25 mouse cellular contexts compared by ENCODE assay signal in genomic region chr7:135806673-135807072, GRCm38 (mm10).
DNase-seq lines count a peak whose midpoint lies in the region; ATAC-seq and TF ChIP-seq lines count a peak whose summit lies in the region.
"Had no signal": no experiment of that assay in that cellular context is flagged by ENCODE, and none has a peak within 500 bp of the region (broad histone marks: within the 10 kb centered on the region; RNA-seq: fewer than 3 reads in every experiment).

No protein-coding gene starts in this region.

- H3K4me3 ChIP-seq in lung, postnatal 0 days (ENCODE audit: low read depth, low read length) = no peak overlapping the region
- H3K4me3 ChIP-seq: embryonic facial prominence, embryonic 10.5 days; embryonic facial prominence, embryonic 13.5 days; erythroblast, embryonic 14.5 days; forebrain, embryonic 10.5 days; forebrain, embryonic 13.5 days; hindbrain, embryonic 13.5 days had no signal

- WGBS in lung, postnatal 0 days = 82% methylated on average over 7 of the region's 7 CpGs

- H3K4me2 ChIP-seq in lung, postnatal 0 days (replicated peaks; ENCODE audit: low read depth, low read length) = no peak overlapping the region
- H3K4me2 ChIP-seq: embryonic facial prominence, embryonic 13.5 days; forebrain, embryonic 13.5 days; heart, embryonic 11.5 days; hindbrain, embryonic 13.5 days had no signal

- H3K9ac ChIP-seq in lung, postnatal 0 days (replicated peaks; ENCODE audit: low read depth) = no peak overlapping the region
- H3K9ac ChIP-seq: embryonic facial prominence, embryonic 13.5 days; forebrain, embryonic 13.5 days; hindbrain, embryonic 13.5 days had no signal

- no peak overlapping the region for H3K27ac ChIP-seq in lung, postnatal 0 days (ENCODE audit: low read length)
- H3K27ac ChIP-seq: embryonic facial prominence, embryonic 13.5 days; forebrain, embryonic 10.5 days; forebrain, embryonic 13.5 days; hindbrain, embryonic 13.5 days had no signal

- TF ChIP-seq CTCF in lung, postnatal 0 days (IDR thresholded peaks at IDR 0.05) = no peak

- TF ChIP-seq EP300 in lung, postnatal 0 days (IDR thresholded peaks at IDR 0.05) = no peak

- H3K36me3 ChIP-seq in lung, postnatal 0 days (ENCODE audit: insufficient read depth, low read length) = no peaks in the 10 kb centered on the region
- H3K36me3 ChIP-seq: embryonic facial prominence, embryonic 10.5 days; embryonic facial prominence, embryonic 13.5 days; forebrain, embryonic 10.5 days; hindbrain, embryonic 13.5 days had no signal

- peak; percentile 42 for DNase-seq in lung, postnatal 0 days (ENCODE audit: low spot score)
- no peak for DNase-seq in lung, postnatal 25 days (ENCODE audit: low spot score)
- no peak for DNase-seq in layer of hippocampus, adult 9-10 months (ENCODE audit: low spot score)
- DNase-seq: adrenal gland, adult 2 months; adrenal gland, postnatal 14 days; cerebellum, adult 11-12 months; cerebellum, adult 8-10 months; cerebellum, postnatal 10 days; cerebellum, postnatal 36 days; embryo, embryonic 11 days; gastrocnemius, postnatal 10 days; gastrocnemius, postnatal 36 days had no signal

- H3K9me3 ChIP-seq in lung, postnatal 0 days (ENCODE audit: low read length) = no peaks in the 10 kb centered on the region
- H3K9me3 ChIP-seq: embryonic facial prominence, embryonic 10.5 days; embryonic facial prominence, embryonic 13.5 days; forebrain, embryonic 10.5 days; forebrain, embryonic 13.5 days; hindbrain, embryonic 13.5 days had no signal

- H3K27me3 ChIP-seq in lung, postnatal 0 days (replicated peaks; ENCODE audit: insufficient read depth, low read length) = no peaks in the 10 kb centered on the region
- H3K27me3 ChIP-seq: embryonic facial prominence, embryonic 13.5 days; forebrain, embryonic 13.5 days; hindbrain, embryonic 13.5 days had no signal

- peaks cover 2% of the 10 kb centered on the region; the same call in 1 of the 2 replicates for H3K4me1 ChIP-seq in lung, postnatal 0 days (ENCODE audit: insufficient read depth, low read depth, low read length)

- ATAC-seq in lung, postnatal 0 days = no peak
- peak; percentile 69 for ATAC-seq in granulocyte monocyte progenitor cell, adult 5-6 weeks (replicated peaks; ENCODE audit: poor library complexity, severe bottlenecking)
- ATAC-seq in monocyte, adult 5-6 weeks (replicated peaks; ENCODE audit: insufficient number of reproducible peaks, low FRiP score, low TSS enrichment, poor library complexity, severe bottlenecking) = 0 out of 2 replicates have a peak, but pooled peaks have one; percentile 7
- no peak for ATAC-seq in inflammation-experienced regulatory T-cells, adult 6 months
- ATAC-seq: CD4-positive, CD25-positive, alpha-beta regulatory T cell, adult 4 months; forebrain, embryonic 13.5 days; forebrain, embryonic 16.5 days; hindbrain, embryonic 16.5 days had no signal

Comparison
In these comparisons a context has a peak if more than half of its experiments do, and no peak if none do; other contexts are left out.
1. ATAC-seq: peak in granulocyte monocyte progenitor cell, adult 5-6 weeks (single experiment) and monocyte, adult 5-6 weeks (single experiment); none in lung, postnatal 0 days (single experiment) and inflammation-experienced regulatory T-cells, adult 6 months (single experiment).